16 mouse cellular contexts compared by ENCODE assay signal in the genomic region with DNA sequence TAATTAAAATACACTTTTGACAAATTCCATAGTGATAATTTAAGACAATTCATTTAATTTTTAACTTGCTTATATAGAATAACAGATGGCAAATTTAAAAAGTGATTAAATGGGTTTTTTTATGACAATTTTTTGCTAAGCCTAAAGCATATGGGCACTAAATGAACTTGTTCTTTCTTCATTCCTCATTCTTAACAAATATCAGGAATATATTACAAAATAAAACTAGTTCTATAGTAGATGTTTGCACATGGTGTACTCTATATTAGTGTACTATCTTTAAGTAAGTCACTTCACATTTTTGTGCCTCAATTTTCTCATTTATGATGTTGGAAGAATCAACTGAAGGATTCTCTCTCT.
"Had no signal": no experiment of that assay in that cellular context is flagged by ENCODE, and none has a peak within 500 bp of the region (broad histone marks: within the 10 kb centered on the region; RNA-seq: fewer than 3 reads in every experiment).

No protein-coding gene starts in this region.

- H3K27ac ChIP-seq: midbrain, embryonic 10.5 days; midbrain, embryonic 12.5 days; neural tube, embryonic 13.5 days; neural tube, embryonic 15.5 days had no signal

- H3K9ac ChIP-seq: lung, embryonic 14.5 days; midbrain, embryonic 12.5 days; neural tube, embryonic 13.5 days; neural tube, embryonic 15.5 days had no signal

- H3K27me3 ChIP-seq: midbrain, embryonic 12.5 days; neural tube, embryonic 13.5 days; neural tube, embryonic 15.5 days had no signal

- ATAC-seq: midbrain, embryonic 16.5 days had no signal

- DNase-seq: lung, adult 18-20 months; lung, embryonic 14.5 days; lung, postnatal 10 days; lung, postnatal 4 days; midbrain, embryonic 14.5 days; retina, postnatal 1 day; spleen, adult 18-20 months; thymus, adult 18-20 months; thymus, postnatal 14 days; thymus, postnatal 36 days had no signal

- H3K4me2 ChIP-seq: lung, embryonic 14.5 days; midbrain, embryonic 12.5 days; neural tube, embryonic 13.5 days; neural tube, embryonic 15.5 days had no signal

- H3K36me3 ChIP-seq: midbrain, embryonic 10.5 days; midbrain, embryonic 12.5 days; neural tube, embryonic 13.5 days; neural tube, embryonic 15.5 days had no signal

- H3K4me1 ChIP-seq: midbrain, embryonic 10.5 days; midbrain, embryonic 12.5 days; neural tube, embryonic 13.5 days; neural tube, embryonic 15.5 days had no signal

- H3K9me3 ChIP-seq: midbrain, embryonic 10.5 days; midbrain, embryonic 12.5 days; neural tube, embryonic 13.5 days; neural tube, embryonic 15.5 days had no signal

- H3K4me3 ChIP-seq: midbrain, embryonic 10.5 days; midbrain, embryonic 12.5 days; myocyte; neural tube, embryonic 13.5 days; neural tube, embryonic 15.5 days had no signal
